Mouse (Mus musculus) erythroblast, embryonic 14.5 days (primary cell): Measurements from ENCODE around the gene Retreg1.

Source experiments
- GATA1 ChIP-seq: IDR thresholded peaks from 2 replicates; pipeline ENCODE4 v1.6.1; 2012; ENCODE audit warnings: low read length, inconsistent platforms, mixed read lengths
- TAL1 ChIP-seq: IDR thresholded peaks from 3 replicates; pipeline ENCODE4 v1.6.1; 2012; ENCODE audit warnings: low read length, inconsistent platforms, mixed read lengths

DNA sequence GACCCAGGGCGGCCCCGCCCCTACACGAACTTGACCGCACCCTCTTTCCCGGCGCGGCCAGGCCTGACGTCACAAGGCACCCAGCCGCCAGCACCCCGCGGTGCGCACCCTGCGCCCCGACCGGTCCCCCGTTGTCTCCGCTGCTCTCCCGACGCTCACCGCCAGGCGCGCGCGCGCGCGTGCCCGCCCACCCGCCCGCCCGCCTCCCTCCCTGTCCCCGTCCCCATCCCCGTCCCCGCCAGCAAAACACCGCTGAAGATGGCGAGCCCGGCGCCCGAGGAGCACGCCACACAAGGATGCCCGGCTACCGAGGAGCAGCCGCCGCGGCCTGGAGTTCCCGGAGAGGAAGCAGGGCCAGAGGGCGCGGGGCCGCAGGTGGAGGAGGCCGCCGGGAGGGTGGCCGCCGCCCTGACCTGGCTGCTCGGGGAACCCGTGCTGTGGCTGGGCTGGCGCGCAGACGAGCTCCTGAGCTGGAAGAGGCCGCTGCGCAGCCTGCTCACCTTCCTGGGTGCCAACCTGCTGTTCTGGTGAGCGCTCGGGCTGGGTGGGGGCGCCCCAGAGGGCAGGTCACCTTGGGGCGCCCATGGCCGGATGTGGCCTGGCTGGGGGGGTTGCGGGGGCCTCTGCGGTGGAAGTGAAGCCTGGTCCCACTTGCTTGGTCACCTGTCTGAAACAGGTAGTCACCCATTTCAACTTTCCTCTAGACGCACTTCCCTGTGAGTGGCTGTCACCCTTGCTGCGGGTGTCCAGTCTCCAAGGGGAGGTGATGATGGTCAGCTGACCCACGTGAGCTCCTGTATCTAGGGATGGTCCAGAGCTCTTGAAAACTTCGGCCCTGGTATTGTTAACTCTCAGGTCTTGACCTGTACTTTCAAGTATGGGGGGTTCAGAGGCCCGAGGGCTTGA, at the start of gene Retreg1:
- TF ChIP-seq GATA1 (no peak), TAL1 (no peak)
